Mouse (Mus musculus): ENCODE measurements at regions not wholly inside any gene's neighbourhood (a gene's known extent, or its start where the extent isn't known, plus 50 kb on each side); places are given as distances from the start of the nearest gene placed in this dataset.
A peak's percentile ranks its signal among the peaks of the same experiment; 100 is the strongest.

- no peak for DNase-seq
Measured at GRCm38 (mm10) chr9:22937686-22938391, 285.0 kb upstream of the Bmper start.

GRCm38 (mm10) chr9:22944992-22945391, 277.9 kb upstream of the Bmper start:
- no peak for DNase-seq

DNA sequence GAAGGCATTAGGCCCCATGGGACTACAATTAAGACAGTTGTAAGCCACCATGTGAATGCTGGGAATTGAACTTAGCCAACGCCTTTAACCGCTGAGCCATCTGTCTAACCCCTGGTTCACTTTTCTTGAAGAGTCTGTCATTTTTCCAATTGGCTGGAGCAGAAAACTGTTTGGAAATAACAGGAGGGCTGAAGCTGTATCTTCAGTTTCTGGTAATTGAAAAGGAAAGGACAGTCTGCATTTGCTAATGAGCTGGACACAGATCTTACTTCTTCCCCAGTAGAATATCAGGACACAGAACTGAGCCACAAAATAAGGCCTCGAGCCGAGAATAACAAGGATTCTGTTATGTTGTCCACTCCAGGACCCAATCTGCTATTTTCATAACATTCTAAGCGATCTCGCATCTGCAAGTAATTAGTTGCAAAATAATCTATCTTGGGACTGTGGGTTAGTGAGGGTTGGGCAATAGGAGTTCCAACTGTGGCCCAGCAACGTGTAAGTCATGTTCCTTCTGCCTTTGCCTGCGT, 277.4 kb upstream of the Bmper start:
- DNase-seq = no peak

DNA sequence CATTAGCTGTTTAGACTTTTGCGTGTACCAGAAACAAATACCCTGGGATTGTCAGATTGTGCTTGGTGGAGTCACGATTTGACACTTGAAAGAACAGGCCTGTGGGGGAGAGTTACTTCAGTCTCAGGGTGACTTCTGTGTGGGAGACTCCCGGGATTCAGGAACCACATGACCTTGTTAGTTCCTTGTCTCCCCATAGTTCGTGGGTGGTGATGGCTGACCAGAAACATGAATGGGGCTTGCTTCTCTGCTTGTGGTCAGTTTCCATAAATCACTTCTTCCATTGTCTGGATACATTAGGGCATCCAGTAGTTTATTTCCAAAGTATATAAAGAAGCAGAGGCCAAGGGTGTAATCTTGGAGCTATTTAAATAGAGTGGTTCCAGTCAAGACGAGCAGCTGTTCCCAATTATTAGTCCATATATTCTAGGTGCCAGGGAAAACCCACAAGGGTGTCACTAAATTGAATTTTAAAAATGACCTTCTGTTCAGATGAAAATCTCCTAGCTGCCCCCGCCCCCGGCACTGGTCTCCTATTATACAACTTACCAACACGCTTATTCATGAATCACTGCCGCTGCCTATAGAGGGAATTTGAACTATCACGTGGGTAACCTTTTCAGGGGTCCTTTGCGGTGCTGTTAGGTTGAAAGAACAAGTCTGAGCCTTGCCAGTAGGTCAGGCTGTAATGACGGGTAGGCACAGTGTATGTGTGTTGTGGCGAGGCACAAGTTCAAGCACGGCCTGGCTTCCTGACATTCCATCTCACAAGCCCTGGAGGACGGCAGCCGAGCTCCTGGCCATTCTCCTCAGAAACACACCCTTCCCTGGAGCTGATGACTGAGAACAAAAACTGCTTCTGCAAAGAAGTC, 270.1 kb upstream of the Bmper start:
- no peak for DNase-seq

DNA sequence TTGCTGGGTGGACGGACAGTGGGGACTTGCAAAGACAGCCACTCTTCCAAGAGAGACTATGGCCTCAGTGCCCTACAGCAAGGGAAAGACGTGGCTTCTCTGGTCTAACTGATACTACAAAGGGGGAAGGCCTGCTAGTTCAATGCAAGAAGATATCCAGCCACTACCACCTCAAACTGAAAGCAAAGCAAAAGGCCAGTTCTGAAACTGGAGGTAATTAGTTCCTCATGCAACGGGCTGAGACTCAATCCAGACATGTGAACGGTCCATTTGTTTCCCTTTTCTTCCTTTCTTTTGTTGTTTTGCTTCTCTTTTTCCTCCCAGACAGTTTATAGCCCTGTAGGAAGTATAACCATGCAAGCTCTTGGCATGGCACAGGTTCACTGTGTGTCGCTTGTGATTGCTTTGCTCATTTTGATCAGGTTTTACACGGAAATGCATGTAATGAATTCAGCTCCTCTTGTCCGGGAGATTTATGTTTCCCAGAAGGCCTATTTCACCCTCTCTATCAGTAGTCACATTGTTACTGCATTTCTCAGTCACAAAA, 260.5 kb upstream of the Bmper start:
- DNase-seq = no peak

DNA sequence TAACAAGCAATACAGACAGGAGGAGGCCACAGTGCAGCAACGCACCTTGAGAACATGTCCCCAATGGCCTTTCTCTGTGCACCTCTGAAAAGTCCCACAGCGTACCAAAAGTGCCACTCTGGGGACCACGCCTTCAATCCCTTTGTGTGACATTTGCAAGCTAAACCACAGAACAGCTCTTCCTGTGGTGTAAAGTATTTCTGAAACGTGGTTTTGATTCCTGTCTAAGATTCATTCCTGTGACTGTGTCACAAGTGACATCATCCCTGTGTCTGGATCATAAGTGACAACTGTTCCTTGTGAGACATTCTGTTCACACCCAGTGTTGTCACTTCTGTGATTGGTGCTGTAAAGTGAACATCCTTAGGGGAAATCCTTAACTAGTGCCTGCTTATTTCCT, 251.6 kb upstream of the Bmper start:
- no peak for DNase-seq

- no peak for DNase-seq
Measured at GRCm38 (mm10) chr9:22976748-22977147, 246.1 kb upstream of the Bmper start.

DNA sequence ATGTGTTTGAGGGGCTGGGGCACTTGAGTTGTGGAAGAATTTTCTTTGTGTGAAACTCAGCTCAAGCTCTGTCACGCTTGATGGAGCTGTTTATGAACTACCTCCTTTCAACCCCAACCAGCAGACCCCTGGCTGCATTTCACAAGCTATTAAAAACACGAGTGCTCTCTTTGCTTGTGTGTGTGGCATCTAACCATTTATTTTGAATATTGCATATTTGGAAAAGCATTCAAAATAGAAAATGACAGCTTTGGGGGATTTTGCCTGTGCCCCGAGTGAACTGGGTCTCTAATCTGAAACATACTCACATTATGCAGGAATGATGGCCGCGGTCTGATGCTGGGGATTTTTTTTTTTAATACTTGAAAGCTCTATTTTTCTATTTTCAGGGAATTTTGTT, 243.2 kb upstream of the Bmper start:
- no peak for DNase-seq

DNA sequence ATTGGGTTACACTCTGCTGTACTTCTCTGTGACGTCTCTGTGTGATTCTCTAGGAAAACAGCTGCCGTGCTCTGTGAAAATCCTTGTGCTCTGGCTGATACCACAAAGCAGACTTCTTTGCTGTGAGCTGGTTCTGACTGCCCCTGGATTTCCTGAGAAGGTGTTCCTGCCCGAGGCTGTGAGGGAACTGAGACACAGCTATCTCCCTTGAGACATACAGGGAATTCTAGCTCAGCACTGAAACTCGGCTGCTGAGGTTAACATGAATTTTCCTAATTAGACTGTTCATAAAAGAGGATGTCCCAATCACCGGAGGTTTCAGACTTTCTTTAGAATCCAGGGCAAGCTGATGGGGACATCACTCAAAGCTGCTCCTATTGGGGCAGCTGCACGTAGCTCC, 233.4 kb upstream of the Bmper start:
- DNase-seq = no peak

DNA sequence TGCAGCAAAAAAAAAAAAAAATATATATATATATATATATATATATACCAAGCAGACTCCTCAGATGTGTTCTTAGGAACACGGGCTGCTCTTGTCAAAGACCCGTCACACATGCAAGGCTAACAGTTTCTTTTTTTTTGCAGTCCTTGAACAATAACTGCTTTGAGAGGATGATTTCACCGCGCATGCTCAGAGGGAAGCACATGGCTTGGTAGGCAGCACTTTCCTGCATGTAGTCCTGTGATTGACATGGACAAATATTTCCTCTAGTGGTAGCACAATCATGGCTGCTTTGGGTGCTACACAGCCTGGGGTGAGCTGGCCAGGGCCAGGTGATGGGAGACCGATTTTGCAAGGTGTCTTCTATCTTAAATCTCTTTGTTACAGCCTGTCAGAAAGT, 229.3 kb upstream of the Bmper start:
- no peak for DNase-seq

- DNase-seq = no peak
Measured at GRCm38 (mm10) chr9:22995564-22995963, 227.3 kb upstream of the Bmper start.

- no peak for DNase-seq
Measured at GRCm38 (mm10) chr9:22998306-22998705, 224.6 kb upstream of the Bmper start.

DNA sequence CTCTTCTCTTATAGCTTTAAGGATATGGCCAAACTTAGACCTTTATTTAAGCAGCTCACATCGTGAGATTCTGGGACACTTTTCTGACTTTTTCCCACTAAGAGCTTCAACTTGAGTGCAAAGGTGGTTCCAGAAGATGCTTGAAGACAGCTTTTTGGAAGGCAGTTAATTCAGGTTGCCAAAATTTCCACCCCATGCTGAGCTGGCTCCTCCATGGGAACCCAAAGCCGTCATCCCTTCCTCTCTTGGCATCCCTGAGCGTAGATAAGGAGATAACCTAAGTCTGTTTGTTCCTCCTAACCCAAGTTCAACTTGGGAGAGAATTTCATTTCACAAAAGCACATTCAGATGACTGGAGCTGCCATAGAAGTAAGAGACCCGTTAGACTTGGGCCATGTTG, 223.7 kb upstream of the Bmper start:
- DNase-seq = no peak

GRCm38 (mm10) chr9:23000200-23000599, 222.7 kb upstream of the Bmper start:
- DNase-seq = no peak

GRCm38 (mm10) chr9:23003195-23004061, 219.4 kb upstream of the Bmper start:
- DNase-seq = no peak

GRCm38 (mm10) chr9:23005005-23005404, 217.9 kb upstream of the Bmper start:
- DNase-seq = no peak

GRCm38 (mm10) chr9:23009462-23010183, 213.3 kb upstream of the Bmper start:
- DNase-seq = peak in 1 of 2 experiments; percentile 50

GRCm38 (mm10) chr9:23011316-23011959, 211.4 kb upstream of the Bmper start:
- no peak for DNase-seq

- DNase-seq = peak in 1 of 2 experiments; percentile 48
Measured at GRCm38 (mm10) chr9:23012130-23012529, 210.7 kb upstream of the Bmper start.

GRCm38 (mm10) chr9:23016733-23017132, 206.1 kb upstream of the Bmper start:
- DNase-seq = no peak

- DNase-seq = no peak
Measured at GRCm38 (mm10) chr9:23024061-23024460, 198.8 kb upstream of the Bmper start.
